Mouse (Mus musculus) CH12.LX (cell line): ENCODE measurements around the gene Kank1. TPM values are rescaled to one million over a fixed set of nuclear protein-coding genes. Genes with fewer than 3 reads are reported as not detected.

ENCODE experiments used
- DNase-seq: peaks from one replicate; pipeline ENCODE4 v3.0.0-alpha.2; 2013; ENCODE audit errors: extremely low read depth
- H3K27ac ChIP-seq: 2 replicates; pipeline ENCODE4 v1.5.1; 2012; ENCODE audit warnings: low read depth, mild to moderate bottlenecking, control low read depth, moderate library complexity; ENCODE audit not compliant: insufficient read depth
- H3K27me3 ChIP-seq: replicated peaks from 2 replicates; pipeline ENCODE3; 2012; ENCODE audit warnings: inconsistent platforms
- H3K36me3 ChIP-seq, 2 experiments: replicated peaks in 1 of 2; 2 replicates each; pipeline versions ENCODE3 to v1.6.1; 2012; ENCODE audit warnings: inconsistent platforms in 1 of 2, low read length in 1 of 2, mild to moderate bottlenecking in 1 of 2, mixed read lengths in 1 of 2, moderate library complexity in 1 of 2; ENCODE audit not compliant: control insufficient read depth in 1 of 2, insufficient read depth in 1 of 2
- H3K4me1 ChIP-seq, 2 experiments: 2 replicates each; pipeline ENCODE4 v1.6.1; 2012; ENCODE audit warnings: inconsistent platforms in 1 of 2, moderate library complexity in 1 of 2; ENCODE audit not compliant: insufficient read depth in 2 of 2, control insufficient read depth in 1 of 2
- H3K4me2 ChIP-seq: 2 replicates; pipeline ENCODE4 v1.6.1; 2012; ENCODE audit warnings: low read depth, mild to moderate bottlenecking, control low read depth; ENCODE audit not compliant: poor library complexity, insufficient read depth, severe bottlenecking
- H3K4me3 ChIP-seq, 3 experiments: fragments of 150-350 bp in 1 of 3; sonication (generic) in 1 of 3; replicated peaks in 1 of 3; 2 replicates each; pipeline versions ENCODE3 to v1.5.1; 2011 to 2012; ENCODE audit warnings: low read depth in 2 of 3, low read length in 2 of 3, mild to moderate bottlenecking in 2 of 3, moderate library complexity in 2 of 3, control low read depth in 1 of 3, improper control_type of control experiment in 1 of 3, inconsistent platforms in 1 of 3, mixed read lengths in 1 of 3; ENCODE audit not compliant: poor library complexity in 1 of 3
- H3K79me2 ChIP-seq: replicated peaks from 2 replicates; pipeline ENCODE4 v1.6.1; 2012; ENCODE audit warnings: mild to moderate bottlenecking, moderate library complexity; ENCODE audit not compliant: control insufficient read depth, poor library complexity, insufficient read depth, severe bottlenecking; ENCODE audit errors: extremely low read depth
- H3K9ac ChIP-seq: 2 replicates; pipeline ENCODE4 v1.6.1; 2012; ENCODE audit warnings: low read depth, mild to moderate bottlenecking, control low read depth, moderate library complexity; ENCODE audit not compliant: insufficient read depth
- H3K9me3 ChIP-seq: replicated peaks from 2 replicates; pipeline ENCODE3; 2012; ENCODE audit warnings: low read length, inconsistent platforms, mixed read lengths
- CHD2 ChIP-seq: IDR thresholded peaks from 2 replicates; pipeline ENCODE4 v1.6.1; 2011; ENCODE audit warnings: low read length, improper control_type of control experiment
- CTCF ChIP-seq, 2 experiments: IDR thresholded peaks in 1 of 2; conservative IDR thresholded peaks in 1 of 2; 2 replicates each; pipeline ENCODE4 v1.5.1; 2011 to 2012; ENCODE audit warnings: low read depth in 2 of 2, low read length in 2 of 2, improper control_type of control experiment in 1 of 2, inconsistent platforms in 1 of 2, mild to moderate bottlenecking in 1 of 2, moderate library complexity in 1 of 2
- GABPA ChIP-seq: IDR thresholded peaks from 2 replicates; pipeline ENCODE4 v1.6.1; 2012; ENCODE audit warnings: low read depth, low read length, improper control_type of control experiment, inconsistent platforms; ENCODE audit not compliant: insufficient replicate concordance
- HCFC1 ChIP-seq: IDR thresholded peaks from 2 replicates; pipeline ENCODE4 v1.6.1; 2012; ENCODE audit warnings: low read depth, mild to moderate bottlenecking, inconsistent platforms, low read length, improper control_type of control experiment
- JUN ChIP-seq: IDR thresholded peaks from 2 replicates; pipeline ENCODE4 v1.6.1; 2011; ENCODE audit warnings: low read depth, mild to moderate bottlenecking, low read length, improper control_type of control experiment, moderate library complexity; ENCODE audit not compliant: insufficient read depth
- JUND ChIP-seq: conservative IDR thresholded peaks from 2 replicates; pipeline ENCODE4 v1.6.1; 2011; ENCODE audit warnings: low read depth, low read length, improper control_type of control experiment
- KAT2A ChIP-seq: IDR thresholded peaks from 2 replicates; pipeline ENCODE4 v1.6.1; 2012; ENCODE audit warnings: low read length, improper control_type of control experiment, inconsistent platforms; ENCODE audit not compliant: insufficient replicate concordance
- MEF2A ChIP-seq: IDR thresholded peaks from 2 replicates; pipeline ENCODE4 v1.6.1; 2014; ENCODE audit warnings: low read depth, mild to moderate bottlenecking, inconsistent platforms, low read length, improper control_type of control experiment, borderline replicate concordance
- MYC ChIP-seq: IDR thresholded peaks from 2 replicates; pipeline ENCODE4 v1.6.1; 2011; ENCODE audit warnings: low read depth, mild to moderate bottlenecking, improper control_type of control experiment, low read length
- NRF1 ChIP-seq: IDR thresholded peaks from 2 replicates; pipeline ENCODE4 v1.6.1; 2014; ENCODE audit warnings: low read depth, mild to moderate bottlenecking, inconsistent platforms, low read length, improper control_type of control experiment, moderate library complexity
- PAX5 ChIP-seq: IDR thresholded peaks from 2 replicates; pipeline ENCODE4 v1.6.1; 2012; ENCODE audit warnings: low read length, inconsistent platforms, mixed read lengths
- RAD21 ChIP-seq: IDR thresholded peaks from 2 replicates; pipeline ENCODE4 v1.6.1; 2011; ENCODE audit warnings: low read depth, mild to moderate bottlenecking, low read length, improper control_type of control experiment, moderate library complexity
- RCOR1 ChIP-seq: conservative IDR thresholded peaks from 2 replicates; pipeline ENCODE4 v1.6.1; 2012; ENCODE audit warnings: low read depth, mild to moderate bottlenecking, inconsistent platforms, low read length, improper control_type of control experiment
- SIN3A ChIP-seq: IDR thresholded peaks from 2 replicates; pipeline ENCODE4 v1.6.1; 2012; ENCODE audit warnings: low read length, improper control_type of control experiment, inconsistent platforms
- SMC3 ChIP-seq: IDR thresholded peaks from 2 replicates; pipeline ENCODE4 v1.6.1; 2011; ENCODE audit warnings: low read depth, low read length, improper control_type of control experiment
- TBP ChIP-seq: conservative IDR thresholded peaks from 2 replicates; pipeline ENCODE4 v1.6.1; 2011; ENCODE audit warnings: low read depth, low read length, improper control_type of control experiment
- TCF12 ChIP-seq: IDR thresholded peaks from 2 replicates; pipeline ENCODE4 v1.6.1; 2014; ENCODE audit warnings: low read depth, mild to moderate bottlenecking, inconsistent platforms, low read length, improper control_type of control experiment
- USF1 ChIP-seq: IDR thresholded peaks from 2 replicates; pipeline ENCODE4 v1.6.1; 2014; ENCODE audit warnings: low read depth, mild to moderate bottlenecking, inconsistent platforms, low read length, improper control_type of control experiment
- ZC3H11A ChIP-seq: IDR thresholded peaks from 2 replicates; pipeline ENCODE4 v1.6.1; 2012; ENCODE audit warnings: low read depth, mild to moderate bottlenecking, inconsistent platforms, low read length, improper control_type of control experiment
- ZMIZ1 ChIP-seq: IDR thresholded peaks from 2 replicates; pipeline ENCODE4 v1.6.1; 2012; ENCODE audit warnings: low read depth, mild to moderate bottlenecking, inconsistent platforms, low read length, improper control_type of control experiment
- dilution Hi-C: fragments of 300-500 bp; cut with MboI; formaldehyde crosslinking; loops from 2 replicates; pipeline ENCODE4 v1.14.3; 2020; ENCODE audit warnings: low sequenced_read_pairs; ENCODE audit not compliant: extremely low pct_unique_long_range_greater_than_20kb, extremely low pct_ligation_motif_present
- in situ Hi-C: fragments of 300-500 bp; cut with MboI; formaldehyde crosslinking; loops from 3 replicates; pipeline ENCODE4 v1.14.3; 2019; ENCODE audit warnings: low sequenced_read_pairs, low pct_ligation_motif_present, low pct_unique_long_range_greater_than_20kb, mixed read lengths
- polyA plus RNA-seq: library from polyadenylated mRNA; unstranded; fragments of >175 nt; gene quantifications from 2 replicates; pipeline ENCODE4 v1.2.1, GENCODE M21; 2012; ENCODE audit warnings: low read depth; ENCODE audit not compliant: insufficient read length
- total RNA-seq, 2 experiments: library from RNA; depleted of rRNA; stranded (reverse); fragments of 300-350 nt in 1 of 2; fragments of >200 nt in 1 of 2; gene quantifications; 2 replicates each; pipeline ENCODE4 v1.2.3; 2012 to 2014

Kank1 gene
- total and polyA plus RNA-seq, 3 experiments = 0.10 to 0.13 (median 0.12) TPM

GRCm38 (mm10) chr19:25326002-25326300, 89.2 kb downstream of the Kank1 start:
- no peak for DNase-seq
- in situ Hi-C loops = loop anchor here (25.0 kb wide), 2 partner anchors 111 to 311 kb away; no protein-coding TSS in a partner anchor
- no peaks in the 10 kb centered on the region for H3K36me3 ChIP-seq
- no peak overlapping the region for H3K4me3 ChIP-seq
- no peak overlapping the region for H3K4me2 ChIP-seq
- no peak overlapping the region for H3K9ac ChIP-seq
- no peaks in the 10 kb centered on the region for H3K27me3 ChIP-seq
- no peaks in the 10 kb centered on the region for H3K9me3 ChIP-seq
- no peak for TF ChIP-seq JUND
- TF ChIP-seq USF1 = no peak
- no peak for TF ChIP-seq MYC
- no peak for TF ChIP-seq RAD21
- TF ChIP-seq KAT2A = no peak
- TF ChIP-seq ZC3H11A = no peak
- TF ChIP-seq RCOR1 = no peak
- no peak for TF ChIP-seq HCFC1
- no peak for TF ChIP-seq TCF12
- TF ChIP-seq TBP = no peak
- no peak for TF ChIP-seq JUN
- no peak for TF ChIP-seq PAX5
- no peak for TF ChIP-seq GABPA
- TF ChIP-seq MEF2A = no peak
- TF ChIP-seq ZMIZ1 = no peak
- TF ChIP-seq CHD2 = no peak
- no peak for TF ChIP-seq SMC3
- no peak for TF ChIP-seq SIN3A
- dilution Hi-C loops = no loop called here
- no peak overlapping the region for H3K27ac ChIP-seq
- no peaks in the 10 kb centered on the region for H3K4me1 ChIP-seq
- no peaks in the 10 kb centered on the region for H3K79me2 ChIP-seq

- TF ChIP-seq CTCF (conservative IDR thresholded peaks at IDR 0.05 in 1 of 2, IDR thresholded peaks at IDR 0.05 in 1 of 2; ENCODE audit: low read depth in 2 of 2, low read length in 2 of 2) (peak; percentile 37 to 40), NRF1 (no peak)
- in situ Hi-C loops = loop anchor here (25.0 kb wide), 2 partner anchors 110 to 310 kb away; no protein-coding TSS in a partner anchor
- H3K36me3 ChIP-seq = no peaks in the 10 kb centered on the region
- DNase-seq = no peak
- no peaks in the 10 kb centered on the region for H3K27me3 ChIP-seq
- no peak overlapping the region for H3K9ac ChIP-seq
- H3K4me3 ChIP-seq = no peak overlapping the region
- H3K9me3 ChIP-seq = peaks cover 4% of the 10 kb centered on the region
- H3K4me1 ChIP-seq = no peaks in the 10 kb centered on the region
- H3K4me2 ChIP-seq = no peak overlapping the region
- H3K27ac ChIP-seq = no peak overlapping the region
- H3K79me2 ChIP-seq = no peaks in the 10 kb centered on the region
- dilution Hi-C loops = no loop called here
Measured at GRCm38 (mm10) chr19:25327633-25328032, 90.9 kb downstream of the Kank1 start.
